Mouse (Mus musculus): ENCODE results near the gene Limch1. TPM values are rescaled to one million over a fixed set of nuclear protein-coding genes. Genes with fewer than 3 reads are reported as not detected.

Gene Limch1
- polyA plus RNA-seq, 1 experiment = 44.2 TPM

GRCm38 (mm10) chr5:66739376-66739775 lies 6.3 kb upstream of the Limch1 start:
- TF ChIP-seq POLR2A (IDR thresholded peaks at IDR 0.05; ENCODE audit: low read depth, low read length) (no peak), CTCF (IDR thresholded peaks at IDR 0.05; ENCODE audit: borderline replicate concordance, insufficient read depth, low read length) (no peak)
- H3K4me3 ChIP-seq (ENCODE audit: insufficient read depth, low read length) = no peak overlapping the region

DNA sequence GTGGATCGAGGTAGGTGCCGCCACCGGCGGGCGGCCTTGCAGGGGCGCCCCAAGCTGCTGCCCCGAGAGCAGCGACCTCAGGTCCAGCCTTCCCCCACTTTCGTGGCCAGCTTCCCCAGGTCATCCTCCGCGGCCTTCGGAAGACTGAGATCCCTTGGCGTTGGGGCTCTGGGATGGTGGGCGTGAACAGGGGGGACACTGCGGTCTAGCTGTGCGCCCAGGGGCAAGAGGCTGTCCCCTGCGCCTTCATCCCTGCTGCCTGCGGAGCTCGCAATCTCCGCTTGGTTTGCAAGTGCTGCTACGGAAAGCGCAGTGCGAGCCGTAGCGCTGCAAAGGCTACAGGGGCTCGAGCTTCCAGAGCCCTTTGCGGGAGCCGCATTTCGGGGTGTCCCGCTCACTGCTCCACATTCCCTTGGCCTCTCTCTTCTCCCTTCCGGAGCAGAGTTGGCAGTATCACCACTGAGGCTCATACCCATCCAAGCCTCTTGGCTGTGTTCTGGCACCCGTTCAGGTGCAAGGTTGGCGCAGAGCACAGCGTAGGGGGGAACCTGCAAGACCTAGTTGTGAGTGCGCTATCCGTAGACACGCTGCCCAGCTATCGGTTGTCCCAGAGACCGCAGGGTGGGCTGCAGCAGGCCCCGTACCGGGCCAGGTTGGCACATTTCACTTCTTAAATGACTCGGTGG lies 512 bp downstream of the Limch1 start:
- Histone ChIP-seq H3K4me1 (ENCODE audit: control insufficient read depth, insufficient read depth, low read length) (no peaks in the 10 kb centered on the region), H3K27ac (ENCODE audit: insufficient read depth, low read length) (no peak overlapping the region), H3K4me3 (ENCODE audit: insufficient read depth, low read length) (peak overlapping the region; percentile 50)
- TF ChIP-seq POLR2A (IDR thresholded peaks at IDR 0.05; ENCODE audit: low read depth, low read length) (no peak), CTCF (IDR thresholded peaks at IDR 0.05; ENCODE audit: borderline replicate concordance, insufficient read depth, low read length) (no peak)

More at GRCm38 (mm10) chr5:66739376-66739775, 6.3 kb upstream of the Limch1 start:
- H3K4me1 ChIP-seq (ENCODE audit: control insufficient read depth, insufficient read depth, low read length) = no peaks in the 10 kb centered on the region
- H3K27ac ChIP-seq (ENCODE audit: insufficient read depth, low read length) = no peak overlapping the region

DNA sequence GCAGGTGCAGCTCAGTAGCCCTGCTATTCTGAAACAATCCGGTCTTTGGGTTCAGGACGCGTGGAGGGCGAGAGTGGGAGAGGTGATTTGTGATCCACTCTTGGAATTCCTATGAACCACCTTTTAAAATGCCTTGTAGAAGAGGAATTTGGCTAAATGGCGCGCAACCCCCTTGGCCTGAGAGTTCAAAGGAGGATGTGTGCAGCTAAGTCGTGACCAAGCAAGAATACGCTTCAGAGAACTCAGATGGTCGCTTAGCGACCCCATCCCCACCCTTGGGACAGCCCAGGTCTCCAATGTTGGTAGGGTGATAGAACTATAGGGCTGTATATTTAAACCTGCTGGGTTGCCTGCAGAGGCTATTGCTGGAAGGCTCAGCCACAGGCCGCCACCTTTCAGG lies 1.1 kb downstream of the Limch1 start:
- Histone ChIP-seq H3K27ac (ENCODE audit: insufficient read depth, low read length) (no peak overlapping the region), H3K4me3 (ENCODE audit: insufficient read depth, low read length) (peak overlapping the region; percentile 50; the same call in 1 of the 2 replicates), H3K4me1 (ENCODE audit: control insufficient read depth, insufficient read depth, low read length) (no peaks in the 10 kb centered on the region)
- TF ChIP-seq POLR2A (IDR thresholded peaks at IDR 0.05; ENCODE audit: low read depth, low read length) (no peak), CTCF (IDR thresholded peaks at IDR 0.05; ENCODE audit: borderline replicate concordance, insufficient read depth, low read length) (no peak)

DNA sequence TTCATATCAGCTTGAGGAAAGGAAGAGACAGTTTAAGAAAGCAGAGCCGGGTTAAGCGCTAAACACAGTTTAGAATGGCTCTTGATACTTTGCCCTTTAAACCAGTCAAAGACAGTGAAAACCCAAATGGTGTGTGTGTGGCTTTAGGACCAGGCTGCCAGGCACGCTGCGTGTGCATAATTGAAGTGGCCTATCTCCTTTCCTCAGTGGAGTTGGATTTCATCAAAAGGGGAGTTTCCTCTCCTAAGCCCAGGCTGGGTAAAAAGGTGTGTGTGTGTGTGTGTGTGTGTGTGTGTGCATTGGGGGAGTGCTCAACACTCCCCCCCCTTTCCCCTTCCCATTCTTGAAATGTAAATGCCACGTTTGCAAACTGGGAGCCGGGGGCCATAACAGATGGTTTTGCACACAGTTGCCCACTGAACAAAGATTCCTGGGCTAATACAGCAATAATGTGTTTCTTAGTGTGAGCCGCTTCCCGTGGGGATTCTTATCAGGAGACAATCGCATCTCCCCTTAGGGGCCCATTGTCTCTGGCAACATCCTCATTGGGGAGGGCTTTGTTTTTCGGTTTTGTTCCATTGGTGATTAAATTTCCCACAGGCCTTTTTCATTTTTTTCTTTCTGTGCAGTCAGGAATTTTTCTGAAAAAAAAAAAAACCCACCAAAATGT lies 2.3 kb downstream of the Limch1 start:
- TF ChIP-seq POLR2A (IDR thresholded peaks at IDR 0.05; ENCODE audit: low read depth, low read length) (no peak), CTCF (IDR thresholded peaks at IDR 0.05; ENCODE audit: borderline replicate concordance, insufficient read depth, low read length) (no peak)

GRCm38 (mm10) chr5:66748448-66749115 lies 3.0 kb downstream of the Limch1 start:
- Histone ChIP-seq H3K27ac (ENCODE audit: insufficient read depth, low read length) (no peak overlapping the region), H3K4me3 (ENCODE audit: insufficient read depth, low read length) (no peak overlapping the region), H3K4me1 (ENCODE audit: control insufficient read depth, insufficient read depth, low read length) (no peaks in the 10 kb centered on the region)
- TF ChIP-seq POLR2A (IDR thresholded peaks at IDR 0.05; ENCODE audit: low read depth, low read length) (no peak), CTCF (IDR thresholded peaks at IDR 0.05; ENCODE audit: borderline replicate concordance, insufficient read depth, low read length) (no peak)

More for the DNA sequence above, 2.3 kb downstream of the Limch1 start:
- Histone ChIP-seq H3K4me1 (ENCODE audit: control insufficient read depth, insufficient read depth, low read length) (no peaks in the 10 kb centered on the region), H3K27ac (ENCODE audit: insufficient read depth, low read length) (no peak overlapping the region), H3K4me3 (ENCODE audit: insufficient read depth, low read length) (no peak overlapping the region)

DNA sequence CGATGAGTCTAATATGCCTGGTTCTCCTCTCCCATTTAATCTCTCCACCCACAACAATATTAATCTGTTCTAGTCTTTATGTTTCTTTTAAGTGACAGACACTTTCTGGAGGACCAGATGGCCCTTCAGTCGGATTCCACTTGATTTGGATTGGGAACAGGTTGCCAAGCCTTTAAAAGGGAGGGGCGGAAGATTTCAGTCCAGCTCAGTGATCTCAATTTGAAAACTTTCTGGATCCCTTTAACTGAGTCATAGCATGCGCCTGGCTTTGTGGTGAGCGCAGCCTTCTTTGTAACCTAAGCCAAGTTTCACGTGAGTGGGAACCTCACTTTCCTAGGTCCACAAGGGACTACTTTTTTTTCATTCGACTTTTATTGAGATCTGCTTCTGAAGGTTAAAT lies 5.0 kb downstream of the Limch1 start:
- no peak for TF ChIP-seq POLR2A (IDR thresholded peaks at IDR 0.05; ENCODE audit: low read depth, low read length)
- no peak for TF ChIP-seq CTCF (IDR thresholded peaks at IDR 0.05; ENCODE audit: borderline replicate concordance, insufficient read depth, low read length)
- H3K4me1 ChIP-seq (ENCODE audit: control insufficient read depth, insufficient read depth, low read length) = no peaks in the 10 kb centered on the region
- H3K27ac ChIP-seq (ENCODE audit: insufficient read depth, low read length) = no peak overlapping the region
- no peak overlapping the region for H3K4me3 ChIP-seq (ENCODE audit: insufficient read depth, low read length)

DNA sequence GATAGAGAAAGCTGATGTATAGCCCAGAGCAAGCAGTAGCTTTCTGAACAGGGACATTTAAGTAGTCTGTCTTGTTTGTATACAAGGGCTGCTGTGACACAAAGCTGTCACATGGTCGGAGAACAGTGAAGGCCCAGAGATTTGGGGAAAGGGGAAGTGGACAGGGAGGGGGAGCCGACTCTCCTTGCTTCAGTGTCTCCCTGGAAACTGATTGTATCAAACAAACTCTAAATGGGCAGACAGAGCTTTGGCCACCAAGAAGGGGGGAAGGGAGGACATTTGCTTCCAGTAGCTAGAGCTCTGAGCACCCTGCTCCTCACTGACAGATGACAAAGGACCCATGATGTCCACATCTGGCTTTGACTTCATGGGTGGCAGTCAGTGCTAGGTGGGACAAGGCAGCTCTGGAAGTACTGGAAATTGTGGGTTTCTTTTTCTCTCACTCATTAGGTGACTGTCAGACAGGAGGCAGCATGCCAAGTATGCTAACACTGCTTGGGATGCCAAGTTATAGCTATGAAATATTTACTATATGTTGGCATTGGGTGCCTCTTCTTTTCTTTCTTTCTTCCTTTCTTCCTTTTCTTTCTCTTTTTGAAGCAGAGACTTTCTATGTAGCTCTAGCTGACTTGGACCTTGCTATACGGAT lies 5.8 kb downstream of the Limch1 start:
- Histone ChIP-seq H3K4me3 (ENCODE audit: insufficient read depth, low read length) (no peak overlapping the region), H3K27ac (ENCODE audit: insufficient read depth, low read length) (no peak overlapping the region), H3K4me1 (ENCODE audit: control insufficient read depth, insufficient read depth, low read length) (no peaks in the 10 kb centered on the region)
- TF ChIP-seq CTCF (IDR thresholded peaks at IDR 0.05; ENCODE audit: borderline replicate concordance, insufficient read depth, low read length) (no peak), POLR2A (IDR thresholded peaks at IDR 0.05; ENCODE audit: low read depth, low read length) (no peak)

DNA sequence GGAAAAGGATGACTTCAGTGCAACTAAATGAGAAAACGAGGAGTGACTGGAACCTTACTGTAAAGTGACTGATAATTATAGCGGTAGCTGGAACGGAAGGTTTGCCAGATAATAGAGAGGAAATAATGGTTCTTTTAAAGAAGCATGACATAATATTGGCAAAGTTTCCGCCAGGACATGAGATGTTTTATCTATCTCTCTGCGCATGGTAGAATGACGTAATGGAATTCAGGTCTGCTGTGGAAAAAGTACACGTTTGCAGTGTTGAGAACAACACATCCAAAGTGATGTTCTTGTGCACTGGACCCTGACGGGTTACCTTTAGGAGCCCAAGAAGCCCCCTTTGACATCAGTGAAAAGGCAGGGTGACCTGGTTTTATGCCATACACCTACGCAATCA lies 8.0 kb downstream of the Limch1 start:
- no peak overlapping the region for H3K4me3 ChIP-seq (ENCODE audit: insufficient read depth, low read length)
- no peaks in the 10 kb centered on the region; the same call in none of the 2 replicates for H3K4me1 ChIP-seq (ENCODE audit: control insufficient read depth, insufficient read depth, low read length)
- TF ChIP-seq CTCF (IDR thresholded peaks at IDR 0.05; ENCODE audit: borderline replicate concordance, insufficient read depth, low read length) (no peak), POLR2A (IDR thresholded peaks at IDR 0.05; ENCODE audit: low read depth, low read length) (no peak)
- no peak overlapping the region for H3K27ac ChIP-seq (ENCODE audit: insufficient read depth, low read length)

GRCm38 (mm10) chr5:66756821-66757705 lies 11.4 kb downstream of the Limch1 start:
- TF ChIP-seq CTCF (IDR thresholded peaks at IDR 0.05; ENCODE audit: borderline replicate concordance, insufficient read depth, low read length) (no peak), POLR2A (IDR thresholded peaks at IDR 0.05; ENCODE audit: low read depth, low read length) (no peak)

More at GRCm38 (mm10) chr5:66756821-66757705, 11.4 kb downstream of the Limch1 start:
- Histone ChIP-seq H3K4me3 (ENCODE audit: insufficient read depth, low read length) (no peak overlapping the region), H3K4me1 (ENCODE audit: control insufficient read depth, insufficient read depth, low read length) (no peaks in the 10 kb centered on the region; the same call in none of the 2 replicates), H3K27ac (ENCODE audit: insufficient read depth, low read length) (no peak overlapping the region)
